Mouse (Mus musculus): ENCODE measurements around the gene Dlgap1. TPM values are rescaled to one million over a fixed set of nuclear protein-coding genes. Genes with fewer than 3 reads are reported as not detected.

Gene Dlgap1
- polyA plus RNA-seq (2016; fragmentation: Nextera tagmentation; extraction: Ambion mirVana) = 9.9 and 12.3 TPM in 2 replicates

DNA sequence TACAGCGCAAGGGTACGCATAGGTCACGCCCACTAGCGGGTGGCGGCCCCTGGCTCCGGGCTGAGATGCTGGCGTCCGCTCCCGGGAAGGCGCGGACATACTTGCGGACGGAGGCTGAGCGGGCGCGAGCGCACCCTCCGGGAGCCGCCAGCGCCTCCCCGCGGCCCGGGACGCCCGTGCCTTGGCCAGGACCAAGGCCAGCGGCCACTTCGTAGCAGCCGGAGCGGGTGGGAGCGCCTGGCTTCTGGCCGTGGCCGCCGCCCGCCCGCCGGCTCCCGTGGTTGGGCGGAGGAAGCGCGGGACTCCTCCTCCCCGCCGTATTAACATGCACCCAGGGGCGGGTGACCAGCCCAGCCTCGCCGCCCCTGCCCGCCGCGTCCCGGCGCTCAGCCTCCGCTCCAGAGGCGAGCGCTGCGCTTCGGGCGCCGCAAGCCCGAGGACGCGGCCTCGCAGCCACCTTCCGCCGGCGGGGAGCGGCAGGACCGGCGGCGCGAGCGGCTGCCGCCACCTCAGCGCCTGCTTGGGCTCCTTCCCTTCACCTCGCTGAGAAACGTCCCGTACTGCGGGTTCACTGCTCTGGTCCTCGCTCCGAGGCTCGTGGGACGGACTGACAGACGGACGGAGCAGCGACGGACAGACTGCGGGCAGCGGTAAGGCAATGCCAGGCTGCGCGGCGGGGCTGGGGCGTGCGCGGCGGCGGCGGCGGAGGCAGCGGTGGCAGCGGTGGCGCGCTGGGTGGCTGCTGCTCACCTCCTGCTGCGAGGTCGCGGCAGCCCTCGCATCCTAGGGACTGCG lies at the start of gene Dlgap1:
Dlgap1 (plus strand) TSS at position 53 of the 795 bp plus-strand sequence.
- ATAC-seq (ENCODE audit: low FRiP score, low read depth) = peak; percentile 94
- Histone ChIP-seq H3K4me2 (replicated peaks) (peak within 1 kb of the TSS; percentile 93), H3K4me1 (peaks cover 7% of the 10 kb centered on the region; the same call in 1 of the 2 replicates), H3K9ac (peak within 1 kb of the TSS; percentile 76), H3K27me3 (replicated peaks) (peaks cover 13% of the 10 kb centered on the region), H3K27ac (peak within 1 kb of the TSS; percentile 42), H3K9me3 (no peaks in the 10 kb centered on the region), H3K4me3 (peak within 1 kb of the TSS; percentile 70), H3K36me3 (no peaks in the 10 kb centered on the region)
- under 1% methylated on average over 100 of the region's 105 CpGs for WGBS

DNA sequence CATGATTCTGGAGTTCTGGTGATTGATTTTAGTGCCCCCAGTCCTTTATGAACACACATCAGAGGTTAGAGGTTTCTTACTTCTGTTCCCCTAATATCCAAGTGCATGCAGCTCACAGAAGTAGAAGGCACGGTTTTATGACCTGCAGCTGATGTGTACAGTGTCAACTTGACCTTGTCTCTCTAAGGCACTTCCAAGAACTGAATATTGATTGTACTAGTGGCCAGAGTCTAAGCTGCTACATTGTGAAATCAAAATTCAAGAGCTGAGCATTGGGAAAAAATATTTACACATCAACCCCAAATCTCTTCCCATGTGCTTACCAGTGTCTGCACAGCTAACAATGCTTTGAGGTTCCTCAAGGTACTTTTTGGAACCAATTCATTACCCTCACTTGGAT lies 13.9 kb upstream of the Dlgap1 start:
- no peak overlapping the region for H3K4me2 ChIP-seq (replicated peaks)
- no peaks in the 10 kb centered on the region for H3K4me1 ChIP-seq
- 72% methylated on average over 1 of the region's 1 CpGs for WGBS
- H3K9ac ChIP-seq = no peak overlapping the region
- H3K9me3 ChIP-seq = no peaks in the 10 kb centered on the region
- H3K36me3 ChIP-seq = no peaks in the 10 kb centered on the region
- ATAC-seq (ENCODE audit: low FRiP score, low read depth) = no peak
- H3K27me3 ChIP-seq (replicated peaks) = no peaks in the 10 kb centered on the region
- H3K4me3 ChIP-seq = no peak overlapping the region
- H3K27ac ChIP-seq = no peak overlapping the region

DNA sequence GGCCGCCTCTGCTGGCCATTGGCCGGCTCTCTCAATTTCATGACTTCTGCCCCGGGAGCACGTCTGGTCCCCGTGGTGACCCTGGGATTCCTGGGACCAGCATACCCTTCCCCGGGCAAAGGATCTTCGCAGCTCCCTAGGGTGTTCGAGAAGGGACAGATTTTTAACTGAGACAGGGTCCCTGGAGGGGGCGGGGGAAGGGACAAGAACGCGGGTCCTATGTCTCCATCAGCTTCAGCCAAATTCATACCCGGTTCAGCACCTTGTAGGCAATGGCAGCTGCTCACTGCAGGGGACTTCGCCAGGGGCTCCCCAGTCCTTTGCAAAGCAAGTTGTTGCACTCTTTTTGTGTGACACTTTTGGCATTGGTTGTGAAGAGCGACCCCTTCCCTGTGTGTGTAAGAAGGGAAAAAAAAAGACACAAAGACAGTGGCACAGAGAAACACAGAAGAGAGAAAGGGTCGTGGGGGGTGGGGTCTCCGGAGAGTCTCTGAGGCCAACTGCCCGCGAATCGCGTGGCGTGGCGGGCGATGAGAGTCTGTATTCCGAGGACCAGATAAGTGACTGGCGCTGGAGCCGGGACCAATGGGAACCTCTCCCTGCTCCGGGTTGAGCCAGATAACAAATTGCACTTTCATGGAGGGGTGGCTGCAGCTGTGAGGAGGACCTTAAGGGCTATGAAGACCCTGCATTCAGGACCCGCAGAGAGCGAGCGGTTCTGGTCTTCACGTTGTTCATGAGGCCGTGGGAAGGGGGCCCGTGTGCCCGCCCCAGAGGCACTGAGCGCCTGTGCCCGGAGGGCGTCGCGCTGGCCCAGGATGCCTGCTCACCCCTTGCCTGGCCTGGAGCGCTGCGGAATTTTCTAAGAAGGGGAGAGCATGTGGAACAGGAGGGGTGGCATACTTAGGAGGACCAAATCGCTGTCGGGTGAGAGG lies 1.2 kb downstream of the Dlgap1 start:
- H3K27ac ChIP-seq = peak overlapping the region; percentile 42
- no peaks in the 10 kb centered on the region for H3K36me3 ChIP-seq
- H3K9me3 ChIP-seq = no peaks in the 10 kb centered on the region
- peak overlapping the region; percentile 93 for H3K4me2 ChIP-seq (replicated peaks)
- H3K4me3 ChIP-seq = peak overlapping the region; percentile 70
- under 1% methylated on average over 43 of the region's 43 CpGs for WGBS
- peak overlapping the region; percentile 76 for H3K9ac ChIP-seq
- peak; percentile 62 for ATAC-seq (ENCODE audit: low FRiP score, low read depth)
- peaks cover 7% of the 10 kb centered on the region; the same call in 1 of the 2 replicates for H3K4me1 ChIP-seq
- H3K27me3 ChIP-seq (replicated peaks) = peaks cover 13% of the 10 kb centered on the region

DNA sequence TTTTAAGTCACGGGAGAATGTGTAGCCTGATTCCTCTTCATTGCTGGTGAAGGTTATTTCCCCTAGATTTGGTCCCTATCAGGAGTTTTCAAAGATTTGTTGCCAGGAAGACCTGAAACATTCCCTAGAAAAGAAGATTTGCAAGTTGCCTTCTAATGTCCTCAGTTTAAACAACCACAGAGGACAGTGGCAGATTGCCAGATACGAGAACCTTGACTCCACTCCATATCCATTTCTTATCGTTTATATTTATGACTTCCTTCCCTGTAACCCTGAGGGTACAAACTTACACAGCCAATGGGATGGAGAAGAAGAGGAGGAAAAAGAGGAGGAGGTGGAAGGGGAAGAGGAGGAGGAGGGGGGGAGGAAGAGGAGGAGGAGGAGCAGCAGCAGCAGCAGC lies 4.2 kb downstream of the Dlgap1 start:
- Histone ChIP-seq H3K27ac (no peak overlapping the region), H3K4me2 (replicated peaks) (no peak overlapping the region), H3K4me1 (peaks cover 7% of the 10 kb centered on the region; the same call in 1 of the 2 replicates), H3K9ac (no peak overlapping the region), H3K4me3 (no peak overlapping the region), H3K27me3 (replicated peaks) (peaks cover 13% of the 10 kb centered on the region), H3K9me3 (no peaks in the 10 kb centered on the region), H3K36me3 (no peaks in the 10 kb centered on the region)
- WGBS = 88% methylated on average over 3 of the region's 3 CpGs
- no peak for ATAC-seq (ENCODE audit: low FRiP score, low read depth)

DNA sequence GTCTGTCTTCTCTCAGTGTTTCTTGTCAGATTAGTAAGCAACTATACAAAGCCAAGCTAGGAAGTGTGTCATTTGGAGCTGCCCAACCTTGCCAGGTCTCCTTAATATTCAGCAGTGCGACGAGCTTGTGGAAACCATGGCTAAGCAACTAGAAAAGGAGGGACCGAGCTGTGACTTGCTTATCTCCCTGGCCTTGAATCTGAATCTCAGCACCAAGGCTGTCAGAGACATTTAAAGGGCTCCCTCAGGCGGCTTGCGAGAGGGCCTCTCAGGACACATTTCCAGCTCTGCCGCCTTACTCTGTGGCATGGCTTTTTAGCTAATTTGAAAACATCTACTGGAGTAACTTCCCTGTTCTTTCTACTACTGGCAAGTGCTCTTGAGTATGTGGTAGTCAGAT lies 5.1 kb downstream of the Dlgap1 start:
- 69% methylated on average over 6 of the region's 6 CpGs for WGBS
- peaks cover 7% of the 10 kb centered on the region; the same call in 1 of the 2 replicates for H3K4me1 ChIP-seq
- ATAC-seq (ENCODE audit: low FRiP score, low read depth) = no peak
- no peak overlapping the region for H3K9ac ChIP-seq
- no peaks in the 10 kb centered on the region for H3K36me3 ChIP-seq
- no peak overlapping the region for H3K4me3 ChIP-seq
- H3K4me2 ChIP-seq (replicated peaks) = no peak overlapping the region
- no peaks in the 10 kb centered on the region for H3K9me3 ChIP-seq
- peaks cover 13% of the 10 kb centered on the region for H3K27me3 ChIP-seq (replicated peaks)
- no peak overlapping the region for H3K27ac ChIP-seq

DNA sequence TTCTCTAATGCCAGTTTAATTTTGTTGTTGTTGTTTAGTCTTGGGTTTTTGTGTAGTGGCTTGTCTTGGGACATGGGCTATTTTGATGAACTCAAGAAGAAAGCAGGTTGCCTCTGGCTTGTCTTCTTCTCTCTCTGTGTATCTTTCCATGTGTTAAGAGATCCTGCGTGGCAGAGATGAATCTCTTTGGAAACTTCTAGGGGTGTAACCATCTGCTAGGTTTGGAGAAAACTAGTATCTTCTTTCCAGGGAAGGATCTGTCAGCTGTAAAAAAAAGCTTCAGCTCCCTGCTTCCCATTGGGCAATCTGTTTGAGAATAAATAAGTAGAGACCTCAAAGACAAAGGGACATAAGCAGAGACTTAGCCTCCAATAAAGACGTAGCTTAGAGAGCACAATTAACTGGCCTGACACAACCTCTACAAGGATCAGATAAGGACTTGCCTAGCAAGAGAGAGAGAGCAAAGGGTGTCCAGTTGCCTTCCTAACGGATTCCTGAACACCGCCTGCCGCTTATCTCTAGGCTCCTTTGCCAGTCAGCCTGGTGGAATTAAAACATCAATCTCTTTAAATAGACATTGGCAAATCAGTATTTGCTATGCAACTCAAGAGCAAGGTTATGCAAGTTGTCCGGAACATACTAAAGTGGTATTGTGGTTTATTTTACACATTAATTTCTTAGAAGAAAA lies 13.5 kb downstream of the Dlgap1 start:
- Histone ChIP-seq H3K9me3 (no peaks in the 10 kb centered on the region), H3K27me3 (replicated peaks) (no peaks in the 10 kb centered on the region), H3K4me3 (no peak overlapping the region), H3K36me3 (no peaks in the 10 kb centered on the region), H3K9ac (no peak overlapping the region), H3K4me1 (no peaks in the 10 kb centered on the region), H3K27ac (no peak overlapping the region), H3K4me2 (replicated peaks) (no peak overlapping the region)
- ATAC-seq (ENCODE audit: low FRiP score, low read depth) = no peak
- WGBS = 84% methylated on average over 6 of the region's 6 CpGs

DNA sequence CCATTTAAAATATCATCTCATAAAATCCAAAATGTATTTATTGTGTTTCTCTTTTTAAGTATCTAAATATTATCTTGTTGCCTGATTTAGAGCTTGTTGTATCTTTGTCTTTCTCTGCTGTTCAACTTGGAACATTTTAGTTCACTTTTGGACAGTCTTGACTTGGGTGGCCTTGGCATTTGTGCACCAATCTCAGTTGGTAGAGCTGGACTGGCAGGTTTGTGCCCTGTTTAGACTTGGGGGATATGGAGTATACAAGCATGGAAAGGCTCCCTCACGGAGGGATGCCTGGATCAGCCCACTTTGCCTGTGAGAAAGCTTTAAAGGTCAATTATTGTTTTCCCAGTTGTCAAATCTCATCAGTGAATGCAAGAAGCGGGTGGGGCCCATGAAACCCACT lies 27.5 kb downstream of the Dlgap1 start:
- no peak overlapping the region for H3K4me2 ChIP-seq (replicated peaks)
- WGBS = 91% methylated on average over 2 of the region's 2 CpGs
- H3K4me3 ChIP-seq = no peak overlapping the region
- H3K27me3 ChIP-seq (replicated peaks) = no peaks in the 10 kb centered on the region
- ATAC-seq (ENCODE audit: low FRiP score, low read depth) = no peak
- H3K9ac ChIP-seq = no peak overlapping the region
- no peaks in the 10 kb centered on the region for H3K36me3 ChIP-seq
- no peaks in the 10 kb centered on the region for H3K4me1 ChIP-seq
- H3K27ac ChIP-seq = no peak overlapping the region
- no peaks in the 10 kb centered on the region for H3K9me3 ChIP-seq

DNA sequence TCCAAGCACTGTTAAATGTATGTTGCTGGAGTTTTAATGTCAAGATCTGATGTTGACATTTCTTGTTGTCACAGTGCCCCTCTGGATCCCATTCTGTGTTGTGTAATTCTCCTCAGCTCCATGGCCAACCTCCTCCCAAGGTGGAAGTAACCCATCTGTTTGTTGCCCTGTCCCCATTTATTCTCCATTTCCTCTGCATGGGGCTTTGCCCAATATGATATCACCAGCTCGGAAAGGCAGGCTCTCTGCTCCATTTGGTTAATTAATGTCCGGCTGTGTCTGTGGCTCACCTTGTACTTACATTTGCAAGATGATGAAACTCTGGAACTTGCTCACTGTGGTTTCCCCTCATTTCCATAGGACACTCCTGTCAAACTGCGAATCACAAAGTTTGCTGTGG lies 33.2 kb downstream of the Dlgap1 start:
- no peak for ATAC-seq (ENCODE audit: low FRiP score, low read depth)
- no peaks in the 10 kb centered on the region for H3K27me3 ChIP-seq (replicated peaks)
- no peak overlapping the region for H3K4me3 ChIP-seq
- no peaks in the 10 kb centered on the region for H3K36me3 ChIP-seq
- no peaks in the 10 kb centered on the region for H3K9me3 ChIP-seq
- H3K27ac ChIP-seq = no peak overlapping the region
- 86% methylated on average over 3 of the region's 3 CpGs for WGBS
- H3K4me2 ChIP-seq (replicated peaks) = no peak overlapping the region
- no peaks in the 10 kb centered on the region for H3K4me1 ChIP-seq
- no peak overlapping the region for H3K9ac ChIP-seq

DNA sequence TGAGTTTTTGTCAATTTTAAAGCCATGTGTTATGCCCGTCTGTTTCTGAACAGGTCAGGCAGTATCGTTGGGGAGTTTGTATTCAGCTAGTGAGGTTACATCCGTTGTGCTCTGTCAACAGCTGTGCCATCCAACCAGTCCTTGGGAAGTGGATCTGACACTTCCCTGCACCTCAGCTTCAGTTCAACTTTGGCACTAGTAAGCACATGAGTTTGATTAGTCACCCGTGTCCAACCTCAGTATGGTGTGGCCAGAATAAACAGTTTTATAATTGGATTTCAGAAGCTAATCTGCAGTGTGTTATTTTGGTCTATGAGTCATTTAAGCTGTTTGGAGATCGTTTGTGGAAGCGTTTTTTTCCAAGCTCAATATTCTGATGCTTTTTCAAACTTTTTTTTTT lies 35.8 kb downstream of the Dlgap1 start:
- Histone ChIP-seq H3K4me2 (replicated peaks) (no peak overlapping the region), H3K9me3 (no peaks in the 10 kb centered on the region), H3K27ac (no peak overlapping the region), H3K36me3 (no peaks in the 10 kb centered on the region), H3K4me3 (no peak overlapping the region), H3K4me1 (no peaks in the 10 kb centered on the region), H3K27me3 (replicated peaks) (no peaks in the 10 kb centered on the region), H3K9ac (no peak overlapping the region)
- no peak for ATAC-seq (ENCODE audit: low FRiP score, low read depth)
- 86% methylated on average over 6 of the region's 6 CpGs for WGBS

DNA sequence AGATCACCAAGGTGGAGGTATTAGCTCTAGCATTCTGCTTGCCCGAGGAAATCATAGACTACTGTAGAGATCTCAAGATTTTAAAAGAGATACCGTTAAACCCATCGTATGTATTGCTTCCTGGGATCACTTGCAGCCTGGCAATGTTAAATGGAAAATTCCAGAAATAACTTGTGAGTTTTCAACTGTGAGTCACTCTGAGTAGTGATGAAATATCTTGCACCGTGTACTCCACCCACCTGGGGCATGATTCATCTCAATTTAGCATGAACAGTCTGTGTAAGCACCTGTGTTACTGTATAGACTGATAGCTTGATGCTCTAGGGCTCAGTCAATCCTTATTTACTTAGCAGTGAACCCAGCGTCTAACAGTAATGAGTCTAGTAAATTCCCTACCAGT lies 38.7 kb downstream of the Dlgap1 start:
- Histone ChIP-seq H3K9ac (no peak overlapping the region), H3K4me1 (no peaks in the 10 kb centered on the region), H3K9me3 (no peaks in the 10 kb centered on the region), H3K4me2 (replicated peaks) (no peak overlapping the region), H3K27ac (no peak overlapping the region), H3K27me3 (replicated peaks) (no peaks in the 10 kb centered on the region), H3K4me3 (no peak overlapping the region), H3K36me3 (no peaks in the 10 kb centered on the region)
- ATAC-seq (ENCODE audit: low FRiP score, low read depth) = no peak
- 90% methylated on average over 5 of the region's 5 CpGs for WGBS

DNA sequence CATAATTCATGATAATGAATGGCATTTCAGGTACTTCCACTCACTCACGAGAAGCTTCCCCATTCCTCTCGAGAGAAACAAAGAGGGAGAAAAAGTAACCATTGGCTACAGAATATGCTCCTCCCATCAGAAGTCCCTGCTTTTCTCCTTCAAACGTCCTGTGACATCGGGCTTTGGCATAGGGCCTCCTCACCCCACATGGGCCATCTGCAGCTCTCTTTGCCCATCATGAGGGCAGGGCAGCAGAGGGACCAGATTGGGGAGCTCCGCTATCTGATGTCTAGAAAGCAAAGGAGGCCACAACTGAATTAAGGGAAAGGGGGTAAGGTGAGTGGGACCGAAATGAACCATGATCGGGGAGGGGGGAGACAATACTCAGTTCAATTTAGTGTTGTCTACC lies 47.6 kb downstream of the Dlgap1 start:
- no peak for ATAC-seq (ENCODE audit: low FRiP score, low read depth)
- no peaks in the 10 kb centered on the region for H3K27me3 ChIP-seq (replicated peaks)
- no peak overlapping the region for H3K4me2 ChIP-seq (replicated peaks)
- WGBS = 71% methylated on average over 7 of the region's 7 CpGs
- H3K27ac ChIP-seq = no peak overlapping the region
- no peak overlapping the region for H3K9ac ChIP-seq
- H3K4me1 ChIP-seq = no peaks in the 10 kb centered on the region
- H3K4me3 ChIP-seq = no peak overlapping the region
- H3K9me3 ChIP-seq = no peaks in the 10 kb centered on the region
- no peaks in the 10 kb centered on the region for H3K36me3 ChIP-seq

DNA sequence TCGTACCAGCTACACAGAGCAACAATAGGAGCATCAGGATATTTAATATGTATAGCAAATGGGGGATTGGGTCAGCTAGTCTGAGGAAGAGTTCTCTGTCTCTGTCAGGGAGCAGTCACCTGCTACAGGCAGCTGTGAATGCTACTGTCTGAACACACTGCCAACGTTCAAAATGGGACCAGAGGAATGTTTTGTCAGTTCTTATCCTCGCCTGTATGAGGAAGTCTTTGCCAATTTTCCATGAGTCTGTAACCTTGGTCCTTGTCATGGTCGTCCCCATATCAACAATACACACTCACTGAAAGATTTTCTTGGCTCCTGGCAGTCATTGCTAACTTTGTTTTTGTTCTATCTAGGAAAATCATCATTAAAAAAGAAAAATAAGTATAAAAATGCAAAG lies 51.5 kb downstream of the Dlgap1 start:
- WGBS = 78% methylated on average over 4 of the region's 4 CpGs
- Histone ChIP-seq H3K27me3 (replicated peaks) (no peaks in the 10 kb centered on the region), H3K9me3 (no peaks in the 10 kb centered on the region), H3K9ac (no peak overlapping the region), H3K27ac (no peak overlapping the region), H3K4me1 (no peaks in the 10 kb centered on the region), H3K36me3 (no peaks in the 10 kb centered on the region), H3K4me3 (no peak overlapping the region), H3K4me2 (replicated peaks) (no peak overlapping the region)
- ATAC-seq (ENCODE audit: low FRiP score, low read depth) = no peak

All from neural tube, embryonic 12.5 days (tissue).